In genomic region chr7:92961876-92962275, GRCm38 (mm10) we compare ENCODE assay signal across 1 mouse cellular context.
A peak's percentile ranks its signal among the peaks of the same experiment; 100 is the strongest.
TF ChIP-seq lines count a peak whose summit lies in the region.

No protein-coding gene starts in this region.

TF ChIP-seq in CH12.LX, 34 proteins besides CTCF, POLR2A, EP300 and RAD21 (continued from another document):
- TF ChIP-seq ZKSCAN1 (IDR thresholded peaks at IDR 0.05; ENCODE audit: borderline replicate concordance, low read depth, low read length) (no peak), ZMIZ1 (IDR thresholded peaks at IDR 0.05; ENCODE audit: low read depth, low read length) (no peak), SIN3A (IDR thresholded peaks at IDR 0.05; ENCODE audit: low read length) (peak; percentile 62; the same call in 1 of the 2 replicates), MAX (IDR thresholded peaks at IDR 0.05; ENCODE audit: low read length) (no peak)
